Mouse (Mus musculus): ENCODE results near the gene Tnrc6c. TPM values are rescaled to one million over a fixed set of nuclear protein-coding genes. Genes with fewer than 3 reads are reported as not detected.

The Tnrc6c gene
- polyA plus RNA-seq, 1 experiment from 2014 or later = 32.5 TPM

- H3K9me3 ChIP-seq (ENCODE audit: control insufficient read depth, low read length) = no peaks in the 10 kb centered on the region
- H3K4me1 ChIP-seq (ENCODE audit: control insufficient read depth, insufficient read depth, low read length) = peaks cover 34% of the 10 kb centered on the region
- H3K9ac ChIP-seq (replicated peaks; ENCODE audit: low read depth, low read length) = no peak overlapping the region
- 32% methylated on average over 4 of the region's 4 CpGs for WGBS
- H3K4me2 ChIP-seq (ENCODE audit: low read depth, low read length) = peak overlapping the region; percentile 32
- no peaks in the 10 kb centered on the region; the same call in 1 of the 2 replicates for H3K27me3 ChIP-seq (ENCODE audit: control insufficient read depth, insufficient read depth, low read length)
- H3K36me3 ChIP-seq (ENCODE audit: control insufficient read depth, insufficient read depth, low read length) = no peaks in the 10 kb centered on the region
- H3K27ac ChIP-seq (ENCODE audit: low read depth, low read length) = peak overlapping the region; percentile 10; the same call in 1 of the 2 replicates
- ATAC-seq (ENCODE audit: low read depth) = no peak
- H3K4me3 ChIP-seq (ENCODE audit: low read depth, low read length) = no peak overlapping the region
Observed at GRCm38 (mm10) chr11:117658974-117659373, 4.9 kb downstream of the Tnrc6c start.

GRCm38 (mm10) chr11:117663036-117663809 lies 9.1 kb downstream of the Tnrc6c start:
- Histone ChIP-seq H3K4me2 (ENCODE audit: low read depth, low read length) (no peak overlapping the region), H3K36me3 (ENCODE audit: control insufficient read depth, insufficient read depth, low read length) (no peaks in the 10 kb centered on the region), H3K9me3 (ENCODE audit: control insufficient read depth, low read length) (no peaks in the 10 kb centered on the region), H3K4me3 (ENCODE audit: low read depth, low read length) (no peak overlapping the region), H3K27me3 (ENCODE audit: control insufficient read depth, insufficient read depth, low read length) (no peaks in the 10 kb centered on the region), H3K4me1 (ENCODE audit: control insufficient read depth, insufficient read depth, low read length) (peaks cover 22% of the 10 kb centered on the region), H3K9ac (replicated peaks; ENCODE audit: low read depth, low read length) (no peak overlapping the region), H3K27ac (ENCODE audit: low read depth, low read length) (no peak overlapping the region)
- no peak for ATAC-seq (ENCODE audit: low read depth)
- 90% methylated on average over 4 of the region's 4 CpGs for WGBS

- peaks cover 18% of the 10 kb centered on the region for H3K4me1 ChIP-seq (ENCODE audit: control insufficient read depth, insufficient read depth, low read length)
- H3K4me3 ChIP-seq (ENCODE audit: low read depth, low read length) = no peak overlapping the region
- H3K9ac ChIP-seq (replicated peaks; ENCODE audit: low read depth, low read length) = no peak overlapping the region
- H3K36me3 ChIP-seq (ENCODE audit: control insufficient read depth, insufficient read depth, low read length) = no peaks in the 10 kb centered on the region
- no peak overlapping the region for H3K4me2 ChIP-seq (ENCODE audit: low read depth, low read length)
- H3K27me3 ChIP-seq (ENCODE audit: control insufficient read depth, insufficient read depth, low read length) = no peaks in the 10 kb centered on the region
- ATAC-seq (ENCODE audit: low read depth) = no peak
- no peak overlapping the region for H3K27ac ChIP-seq (ENCODE audit: low read depth, low read length)
- H3K9me3 ChIP-seq (ENCODE audit: control insufficient read depth, low read length) = no peaks in the 10 kb centered on the region
Observed at GRCm38 (mm10) chr11:117663810-117664139, 9.7 kb downstream of the Tnrc6c start.

GRCm38 (mm10) chr11:117665189-117665588 lies 11.1 kb downstream of the Tnrc6c start:
- no peak for ATAC-seq (ENCODE audit: low read depth)
- Histone ChIP-seq H3K4me3 (ENCODE audit: low read depth, low read length) (no peak overlapping the region), H3K9ac (replicated peaks; ENCODE audit: low read depth, low read length) (no peak overlapping the region), H3K4me2 (ENCODE audit: low read depth, low read length) (no peak overlapping the region), H3K9me3 (ENCODE audit: control insufficient read depth, low read length) (no peaks in the 10 kb centered on the region), H3K27ac (ENCODE audit: low read depth, low read length) (no peak overlapping the region), H3K36me3 (ENCODE audit: control insufficient read depth, insufficient read depth, low read length) (no peaks in the 10 kb centered on the region), H3K4me1 (ENCODE audit: control insufficient read depth, insufficient read depth, low read length) (peaks cover 8% of the 10 kb centered on the region; the same call in 1 of the 2 replicates), H3K27me3 (ENCODE audit: control insufficient read depth, insufficient read depth, low read length) (no peaks in the 10 kb centered on the region)
- WGBS = 55% methylated on average over 3 of the region's 3 CpGs

GRCm38 (mm10) chr11:117666563-117666962 lies 12.5 kb downstream of the Tnrc6c start:
- ATAC-seq (ENCODE audit: low read depth) = no peak
- H3K4me1 ChIP-seq (ENCODE audit: control insufficient read depth, insufficient read depth, low read length) = 0 out of 2 replicates have a peak, but pooled peaks cover 8% of the 10 kb centered on the region
- H3K9ac ChIP-seq (replicated peaks; ENCODE audit: low read depth, low read length) = no peak overlapping the region
- no peak overlapping the region for H3K27ac ChIP-seq (ENCODE audit: low read depth, low read length)
- no peak overlapping the region for H3K4me2 ChIP-seq (ENCODE audit: low read depth, low read length)
- H3K9me3 ChIP-seq (ENCODE audit: control insufficient read depth, low read length) = no peaks in the 10 kb centered on the region
- no peak overlapping the region for H3K4me3 ChIP-seq (ENCODE audit: low read depth, low read length)
- no peaks in the 10 kb centered on the region for H3K36me3 ChIP-seq (ENCODE audit: control insufficient read depth, insufficient read depth, low read length)
- H3K27me3 ChIP-seq (ENCODE audit: control insufficient read depth, insufficient read depth, low read length) = no peaks in the 10 kb centered on the region

- no peaks in the 10 kb centered on the region for H3K36me3 ChIP-seq (ENCODE audit: control insufficient read depth, insufficient read depth, low read length)
- no peak for ATAC-seq (ENCODE audit: low read depth)
- no peak overlapping the region for H3K27ac ChIP-seq (ENCODE audit: low read depth, low read length)
- H3K9me3 ChIP-seq (ENCODE audit: control insufficient read depth, low read length) = no peaks in the 10 kb centered on the region
- H3K4me2 ChIP-seq (ENCODE audit: low read depth, low read length) = no peak overlapping the region
- H3K9ac ChIP-seq (replicated peaks; ENCODE audit: low read depth, low read length) = no peak overlapping the region
- H3K27me3 ChIP-seq (ENCODE audit: control insufficient read depth, insufficient read depth, low read length) = no peaks in the 10 kb centered on the region
- 77% methylated on average over 5 of the region's 5 CpGs for WGBS
- no peak overlapping the region for H3K4me3 ChIP-seq (ENCODE audit: low read depth, low read length)
- 0 out of 2 replicates have a peak, but pooled peaks cover 8% of the 10 kb centered on the region for H3K4me1 ChIP-seq (ENCODE audit: control insufficient read depth, insufficient read depth, low read length)
Observed at GRCm38 (mm10) chr11:117667152-117667551, 13.1 kb downstream of the Tnrc6c start.

- no peaks in the 10 kb centered on the region for H3K36me3 ChIP-seq (ENCODE audit: control insufficient read depth, insufficient read depth, low read length)
- 0 out of 2 replicates have a peak, but pooled peaks cover 8% of the 10 kb centered on the region for H3K4me1 ChIP-seq (ENCODE audit: control insufficient read depth, insufficient read depth, low read length)
- ATAC-seq (ENCODE audit: low read depth) = no peak
- H3K4me3 ChIP-seq (ENCODE audit: low read depth, low read length) = no peak overlapping the region
- no peaks in the 10 kb centered on the region for H3K27me3 ChIP-seq (ENCODE audit: control insufficient read depth, insufficient read depth, low read length)
- H3K27ac ChIP-seq (ENCODE audit: low read depth, low read length) = no peak overlapping the region
- no peak overlapping the region for H3K4me2 ChIP-seq (ENCODE audit: low read depth, low read length)
- no peak overlapping the region for H3K9ac ChIP-seq (replicated peaks; ENCODE audit: low read depth, low read length)
- H3K9me3 ChIP-seq (ENCODE audit: control insufficient read depth, low read length) = no peaks in the 10 kb centered on the region
- WGBS = 38% methylated on average over 5 of the region's 5 CpGs
Observed at GRCm38 (mm10) chr11:117667825-117668224, 13.7 kb downstream of the Tnrc6c start.

- Histone ChIP-seq H3K4me1 (ENCODE audit: control insufficient read depth, insufficient read depth, low read length) (peaks cover 7% of the 10 kb centered on the region; the same call in 1 of the 2 replicates), H3K9me3 (ENCODE audit: control insufficient read depth, low read length) (no peaks in the 10 kb centered on the region), H3K4me2 (ENCODE audit: low read depth, low read length) (no peak overlapping the region), H3K9ac (replicated peaks; ENCODE audit: low read depth, low read length) (no peak overlapping the region), H3K27ac (ENCODE audit: low read depth, low read length) (no peak overlapping the region), H3K27me3 (ENCODE audit: control insufficient read depth, insufficient read depth, low read length) (no peaks in the 10 kb centered on the region), H3K4me3 (ENCODE audit: low read depth, low read length) (no peak overlapping the region), H3K36me3 (ENCODE audit: control insufficient read depth, insufficient read depth, low read length) (no peaks in the 10 kb centered on the region)
- ATAC-seq (ENCODE audit: low read depth) = no peak
- 94% methylated on average over 5 of the region's 5 CpGs for WGBS
Observed at GRCm38 (mm10) chr11:117671626-117672025, 17.5 kb downstream of the Tnrc6c start.

- no peak for ATAC-seq (ENCODE audit: low read depth)
- Histone ChIP-seq H3K4me3 (ENCODE audit: low read depth, low read length) (no peak overlapping the region), H3K4me1 (ENCODE audit: control insufficient read depth, insufficient read depth, low read length) (peaks cover 5% of the 10 kb centered on the region; the same call in 1 of the 2 replicates), H3K36me3 (ENCODE audit: control insufficient read depth, insufficient read depth, low read length) (no peaks in the 10 kb centered on the region), H3K9me3 (ENCODE audit: control insufficient read depth, low read length) (no peaks in the 10 kb centered on the region), H3K4me2 (ENCODE audit: low read depth, low read length) (no peak overlapping the region), H3K27ac (ENCODE audit: low read depth, low read length) (no peak overlapping the region), H3K9ac (replicated peaks; ENCODE audit: low read depth, low read length) (no peak overlapping the region), H3K27me3 (ENCODE audit: control insufficient read depth, insufficient read depth, low read length) (no peaks in the 10 kb centered on the region)
- 100% methylated on average over 1 of the region's 1 CpGs for WGBS
Observed at GRCm38 (mm10) chr11:117674531-117674930, 20.4 kb downstream of the Tnrc6c start.
